Mouse (Mus musculus) natural killer cell, adult 2 months (primary cell): ENCODE data around the gene Thoc2.
A peak's percentile ranks its signal among the peaks of the same experiment; 100 is the strongest.
"Not testable (repeated sequence)": the region's sequence is repeated elsewhere in the genome, so short reads cannot be mapped to it uniquely, and the experiment has no call there.

Experiments used
- DNase-seq, 2 experiments: peaks; one replicate each; pipeline ENCODE4 v3.0.0; 2022; ENCODE audit warnings: low spot score in 2 of 2

Thoc2 gene

DNA sequence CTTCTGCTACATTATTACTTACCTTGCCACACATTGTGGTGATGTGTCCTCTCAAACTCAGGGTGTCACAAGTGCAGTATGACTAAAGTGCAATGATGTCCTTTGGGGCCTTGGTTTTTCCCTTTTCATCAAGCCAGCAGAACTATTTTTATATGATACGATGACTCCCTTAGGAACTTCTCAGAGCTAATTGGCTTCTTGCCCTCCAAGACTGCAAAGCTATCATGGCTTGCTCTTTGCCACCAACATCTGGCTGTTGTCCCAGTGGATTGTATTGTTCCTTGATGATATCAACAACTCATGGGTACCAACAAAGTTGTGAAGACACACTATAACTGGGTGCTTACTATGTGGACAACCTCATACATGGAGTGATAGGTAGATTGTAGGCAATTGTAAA, at the start of gene Thoc2:
TSS of gene Thoc2 (minus strand) at position 101 of the 400 bp plus-strand sequence.
- no peak for DNase-seq

DNA sequence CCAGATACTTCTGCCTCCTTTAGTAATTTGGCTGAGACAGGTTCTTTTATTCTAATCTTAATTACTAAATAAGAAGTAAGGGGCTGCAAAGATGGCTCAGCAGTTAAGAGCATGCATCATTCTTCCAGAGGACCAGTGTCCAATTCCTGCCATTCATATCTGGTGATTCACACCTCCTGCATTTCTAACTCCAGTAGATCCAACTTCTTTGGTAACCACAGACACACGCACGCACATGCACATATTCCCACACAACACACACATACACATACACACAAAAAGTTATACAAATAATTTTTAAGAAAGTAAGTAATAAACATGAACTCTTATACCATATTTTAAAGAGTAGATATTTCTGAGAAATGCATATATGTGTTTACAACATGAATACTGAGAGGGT, 49.6 kb upstream of the Thoc2 start:
- no peak for DNase-seq

DNA sequence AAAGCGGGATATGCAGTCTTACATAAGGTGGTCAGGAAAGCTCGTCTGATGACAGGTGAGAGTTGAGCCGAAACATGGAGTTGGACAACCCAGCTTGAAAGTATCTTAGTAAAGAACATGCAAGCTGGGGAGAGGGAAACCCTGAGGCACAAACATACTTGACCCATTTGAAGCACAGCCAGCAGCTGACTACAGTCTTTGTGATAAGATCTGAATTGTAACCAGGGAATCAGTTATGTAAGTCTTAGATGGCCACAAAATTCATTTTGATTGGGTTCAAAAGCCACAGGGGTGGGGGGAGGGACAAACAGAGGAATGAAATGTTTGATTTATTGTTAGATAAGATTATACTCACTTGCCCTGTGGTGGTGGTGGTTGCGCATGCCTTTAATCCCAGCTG, 48.9 kb upstream of the Thoc2 start:
- no peak for DNase-seq

DNA sequence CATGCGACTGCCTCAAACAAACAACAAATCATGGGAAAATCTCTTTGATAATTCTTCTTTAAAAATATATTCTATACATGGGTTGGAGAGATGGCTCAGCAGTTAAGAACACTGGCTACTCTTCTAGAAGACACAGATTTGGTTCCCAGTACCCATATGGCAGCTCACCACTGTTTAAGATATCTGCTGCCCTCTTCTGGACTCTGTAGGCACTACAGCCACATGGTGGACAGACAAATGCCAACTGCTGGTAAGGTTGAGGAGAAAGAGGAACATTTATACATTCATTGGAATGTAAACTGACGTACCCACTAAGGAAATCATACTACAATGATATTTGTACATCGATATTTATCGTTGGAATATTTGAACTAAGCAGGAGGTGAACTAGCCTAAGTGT, 36.7 kb upstream of the Thoc2 start:
- peak; percentile 9 to 11 for DNase-seq

DNA sequence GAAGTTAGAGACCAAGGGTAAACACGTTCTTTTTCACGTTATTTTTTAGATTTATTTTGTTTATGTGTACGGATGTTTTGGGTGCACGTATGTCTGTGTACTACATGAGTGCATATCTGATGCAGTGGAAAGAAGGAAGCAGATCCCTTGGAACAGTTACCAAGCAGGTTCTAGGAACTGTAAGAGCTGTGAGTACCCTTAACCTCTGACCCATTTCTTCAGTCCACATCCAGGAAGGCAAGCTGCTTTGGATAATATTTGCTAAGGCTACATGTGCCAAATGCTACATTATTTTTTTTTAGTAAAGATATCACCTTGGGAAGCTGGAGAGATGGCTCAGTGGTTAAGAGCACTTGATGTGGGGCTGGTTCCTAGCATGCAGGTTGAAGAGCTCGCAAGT, 21.4 kb upstream of the Thoc2 start:
- DNase-seq = no peak

DNA sequence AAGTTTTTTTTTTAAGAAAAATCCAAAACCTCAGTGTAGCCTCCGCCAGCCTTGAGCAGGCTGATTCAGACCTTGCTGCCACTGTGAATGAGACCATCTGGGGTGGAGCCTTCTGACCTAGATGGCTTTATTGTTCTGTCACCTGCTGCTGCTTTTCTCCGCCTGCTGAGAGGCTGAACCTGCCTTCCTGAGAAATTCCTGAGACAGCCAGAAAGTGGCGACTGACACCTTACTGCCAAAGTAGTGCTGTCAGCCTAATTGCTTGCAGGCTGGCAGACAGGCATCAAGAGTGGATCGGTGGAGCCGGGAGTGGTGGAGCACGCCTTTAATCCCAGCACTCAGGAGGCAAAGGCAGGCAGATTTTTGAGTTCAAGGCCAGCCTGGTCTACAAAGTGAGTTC, 11.3 kb upstream of the Thoc2 start:
- not testable (repeated sequence) for DNase-seq

DNA sequence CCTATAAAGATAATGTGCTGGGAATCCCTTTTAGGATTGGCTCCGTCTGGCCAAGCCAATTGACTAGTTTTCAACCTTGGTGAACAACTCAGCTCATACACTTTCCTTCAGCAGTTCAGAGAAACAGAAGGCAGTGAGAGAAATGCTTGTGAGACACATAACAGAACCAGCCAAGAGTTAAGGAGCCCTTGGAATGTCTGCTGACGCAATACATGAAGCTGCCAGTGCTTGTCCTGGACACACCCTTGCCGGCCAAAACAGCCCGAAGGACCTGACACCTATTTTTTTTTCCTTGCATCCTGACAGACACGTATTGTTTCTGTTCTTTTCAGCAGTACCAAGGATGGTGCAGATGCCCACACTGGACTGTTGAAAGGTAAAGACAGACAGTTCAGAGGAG, 4.2 kb upstream of the Thoc2 start:
- DNase-seq = no peak

DNA sequence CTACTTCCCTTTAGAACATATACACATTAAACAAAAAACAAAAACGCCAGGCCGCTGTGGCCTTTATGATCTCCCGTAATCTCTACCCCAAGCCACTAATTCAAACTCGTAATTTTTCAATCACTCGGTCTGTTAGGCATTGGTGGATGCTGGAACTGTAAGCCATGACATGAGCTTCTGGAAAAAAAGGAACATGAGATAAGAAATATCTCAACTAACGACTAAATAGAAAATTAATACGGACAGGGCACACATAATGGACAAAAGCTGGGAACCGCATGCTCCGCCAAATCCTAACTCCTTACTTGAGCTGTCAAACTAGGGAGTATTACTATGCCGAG, 8.4 kb downstream of the Thoc2 start:
- DNase-seq = no peak

DNA sequence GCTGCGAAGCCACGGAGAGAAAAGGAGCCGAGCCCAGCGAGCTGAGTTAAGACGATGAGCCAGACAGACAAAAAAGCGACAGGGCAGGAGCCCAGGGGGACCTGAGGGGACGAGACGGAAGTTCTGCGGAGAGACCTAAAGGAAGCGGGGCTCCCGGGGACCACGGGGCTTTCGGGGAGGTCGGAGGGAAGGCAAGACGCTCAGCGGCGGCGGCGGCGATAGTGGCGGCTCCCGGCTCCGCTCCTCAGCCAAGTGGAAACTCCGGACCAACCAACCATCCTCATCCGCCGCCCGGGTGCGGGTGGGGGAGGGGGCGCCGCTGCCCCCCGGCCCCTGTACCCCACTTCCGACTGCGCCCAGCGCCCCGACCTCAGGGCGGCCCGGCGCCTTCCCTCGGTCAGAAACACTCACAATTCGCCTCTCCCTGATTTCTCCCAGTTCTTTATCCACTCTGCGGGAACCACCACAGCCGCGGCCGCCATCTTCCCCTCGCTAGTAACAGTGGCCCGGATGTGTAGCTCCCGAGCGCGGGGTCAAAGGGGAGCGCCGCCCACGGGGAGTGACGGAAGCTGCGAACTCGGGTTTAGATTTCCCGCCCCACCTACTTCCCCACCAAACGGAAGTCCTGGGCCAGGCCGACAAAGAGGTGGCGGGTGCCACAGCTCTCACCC, 8.9 kb downstream of the Thoc2 start:
- DNase-seq = peak; percentile 86 to 89

DNA sequence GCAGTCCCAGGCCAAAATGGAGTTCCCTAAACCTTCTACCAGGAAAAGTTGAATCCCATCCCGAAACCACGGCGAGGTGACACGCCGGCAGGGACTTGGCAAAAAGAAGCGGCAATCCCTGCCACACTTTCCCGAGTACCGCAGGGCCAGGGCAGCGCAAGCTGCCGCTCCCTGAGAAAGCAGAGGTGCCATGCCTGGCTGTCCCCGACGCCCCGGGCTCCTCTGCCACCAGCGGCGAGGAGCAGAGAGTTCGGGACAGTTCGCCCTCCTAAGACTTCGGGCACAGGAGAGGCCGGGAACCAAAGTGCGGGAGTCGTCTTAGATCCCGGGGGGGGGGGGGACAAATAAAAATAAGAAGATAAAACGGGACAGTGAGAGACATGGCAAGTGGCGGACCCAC, 9.5 kb downstream of the Thoc2 start:
- peak in 1 of 2 experiments; percentile 0 for DNase-seq

DNA sequence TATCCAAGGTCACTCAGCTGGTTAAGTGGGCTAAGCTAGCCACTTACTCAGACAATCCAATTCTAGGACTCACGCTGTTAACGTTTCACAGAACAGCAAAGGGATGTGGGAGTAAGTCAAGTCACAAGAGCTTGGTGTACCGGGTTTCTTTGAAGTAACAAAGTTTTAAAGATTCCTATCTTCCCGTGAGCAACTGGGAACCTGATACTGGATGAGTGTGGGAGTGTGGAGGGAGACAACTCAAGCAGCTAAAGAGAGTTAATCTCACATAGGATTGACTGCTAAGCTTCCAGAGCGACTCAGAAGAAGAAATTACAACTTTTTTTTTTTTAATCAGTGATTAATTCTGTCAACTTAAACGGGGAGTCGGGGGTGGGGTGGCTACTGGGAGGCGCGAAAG, 10.0 kb downstream of the Thoc2 start:
- DNase-seq = no peak

DNA sequence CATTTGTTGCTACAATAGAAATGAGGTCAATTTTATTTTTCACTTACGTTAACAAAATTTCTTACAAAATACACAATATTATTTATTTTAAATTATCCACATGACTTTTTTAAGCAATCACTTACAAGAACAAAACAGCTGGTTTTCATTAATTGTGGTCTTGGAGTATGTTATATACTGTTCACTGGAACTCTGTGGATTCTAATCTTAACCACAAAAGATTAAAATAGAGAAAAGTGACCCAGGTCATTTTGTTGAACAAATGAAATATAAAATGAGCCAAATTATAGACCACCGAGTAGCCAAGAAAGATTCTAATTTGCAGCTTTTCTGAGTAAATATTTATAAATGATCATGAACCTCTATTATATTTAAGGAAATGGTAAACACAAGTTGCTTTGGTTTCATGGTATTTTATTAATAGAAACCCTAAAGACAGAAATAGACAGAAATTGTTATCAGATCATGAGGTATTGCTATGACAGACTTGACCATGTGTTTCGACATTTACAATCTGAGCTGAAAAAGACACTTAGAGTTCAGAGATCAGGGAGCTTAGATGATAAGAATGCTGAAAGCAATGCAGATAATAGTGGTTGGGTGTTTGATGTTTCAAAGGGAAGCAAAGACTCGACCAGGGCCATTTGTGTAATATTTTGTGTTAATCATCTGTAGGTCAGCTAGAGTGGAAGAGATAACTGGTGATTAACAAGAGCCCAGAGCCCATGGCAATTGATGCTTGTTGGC, 35.5 kb downstream of the Thoc2 start:
- DNase-seq = no peak

DNA sequence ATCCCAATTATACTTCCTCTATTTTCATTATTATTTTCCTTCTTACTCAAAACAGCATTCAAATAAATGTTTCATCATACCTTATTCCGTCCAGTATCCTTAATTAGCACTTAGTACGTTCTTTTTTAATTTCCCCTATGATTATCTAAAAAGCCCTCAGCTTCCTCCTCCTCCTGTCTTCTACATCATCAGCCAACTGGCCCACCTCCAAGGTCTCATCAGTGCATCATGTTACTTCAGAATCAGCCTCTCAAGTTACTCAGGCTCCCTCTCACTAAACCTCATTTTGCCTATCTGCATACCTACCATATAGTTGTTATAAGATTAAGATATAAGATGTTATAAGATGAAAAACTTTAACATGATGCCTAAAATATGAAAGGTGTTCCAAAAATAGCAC, 43.9 kb downstream of the Thoc2 start:
- DNase-seq = no peak

DNA sequence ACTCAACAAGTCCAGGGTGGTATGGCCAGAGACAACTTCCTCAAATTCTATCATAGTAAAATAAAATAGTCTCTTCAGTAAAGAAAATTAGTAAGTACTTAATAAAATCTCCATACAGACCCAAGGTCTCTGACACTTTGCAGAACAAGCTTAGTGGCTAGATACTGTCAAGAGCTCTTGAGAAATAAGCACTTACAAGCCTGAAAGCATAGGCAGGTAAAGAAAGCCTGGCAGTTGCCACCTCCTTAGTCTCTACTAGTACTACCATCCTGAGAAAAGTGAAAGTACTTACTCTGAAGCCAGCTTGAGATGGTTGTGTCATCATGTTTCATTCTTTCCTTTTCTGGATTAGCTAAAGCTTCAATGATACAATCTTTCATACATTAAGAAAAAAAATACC, 82.7 kb downstream of the Thoc2 start:
- no peak for DNase-seq

DNA sequence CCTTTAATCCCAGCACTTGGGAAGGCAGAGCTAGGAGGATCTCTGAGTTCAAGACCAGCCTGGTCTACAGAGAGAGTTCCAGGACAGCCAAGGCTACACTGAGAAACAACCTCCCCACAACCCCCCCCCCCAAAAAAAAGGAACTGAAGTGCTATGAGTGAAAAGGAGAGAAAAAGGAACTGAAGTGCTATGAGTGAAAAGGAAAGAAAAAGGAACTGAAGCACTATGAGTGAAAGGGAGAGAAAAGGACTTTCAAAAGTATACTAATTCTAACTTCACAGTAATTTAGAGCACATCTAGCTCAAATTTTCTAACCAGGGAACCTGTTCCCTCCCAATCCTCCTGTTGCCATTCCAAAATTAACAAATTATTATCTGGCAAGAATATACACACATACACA, 114.9 kb downstream of the Thoc2 start:
- DNase-seq = no peak

DNA sequence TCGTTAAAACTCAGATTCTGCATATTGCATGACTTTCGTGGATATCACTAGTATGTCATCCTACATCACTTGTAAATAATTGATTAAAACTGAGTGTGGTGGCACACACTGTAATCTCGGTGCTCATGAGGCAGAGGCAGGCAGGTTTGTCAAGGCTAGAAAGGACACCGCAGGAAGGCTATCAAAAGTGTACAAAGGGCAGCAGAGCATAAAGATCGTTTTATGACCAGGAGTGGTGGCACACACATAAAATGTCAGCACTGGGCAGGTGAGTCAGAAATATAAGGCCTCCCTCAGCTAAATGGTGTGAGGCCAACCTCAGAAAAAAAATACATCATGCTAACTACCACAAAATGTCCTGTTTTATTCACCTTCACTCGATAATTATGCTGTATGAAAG, 127.2 kb downstream of the Thoc2 start:
- DNase-seq = no peak
